Mouse (Mus musculus) frontal cortex, postnatal 25 days (tissue): Measurements from ENCODE around the gene Pisd.
"Not testable (repeated sequence)": the region's sequence is repeated elsewhere in the genome, so short reads cannot be mapped to it uniquely, and the experiment has no call there.

Experiments
- DNase-seq, 2 experiments: peaks; one replicate each; pipeline ENCODE4 v3.0.0; 2022; ENCODE audit warnings: low spot score in 2 of 2

Pisd gene

DNA sequence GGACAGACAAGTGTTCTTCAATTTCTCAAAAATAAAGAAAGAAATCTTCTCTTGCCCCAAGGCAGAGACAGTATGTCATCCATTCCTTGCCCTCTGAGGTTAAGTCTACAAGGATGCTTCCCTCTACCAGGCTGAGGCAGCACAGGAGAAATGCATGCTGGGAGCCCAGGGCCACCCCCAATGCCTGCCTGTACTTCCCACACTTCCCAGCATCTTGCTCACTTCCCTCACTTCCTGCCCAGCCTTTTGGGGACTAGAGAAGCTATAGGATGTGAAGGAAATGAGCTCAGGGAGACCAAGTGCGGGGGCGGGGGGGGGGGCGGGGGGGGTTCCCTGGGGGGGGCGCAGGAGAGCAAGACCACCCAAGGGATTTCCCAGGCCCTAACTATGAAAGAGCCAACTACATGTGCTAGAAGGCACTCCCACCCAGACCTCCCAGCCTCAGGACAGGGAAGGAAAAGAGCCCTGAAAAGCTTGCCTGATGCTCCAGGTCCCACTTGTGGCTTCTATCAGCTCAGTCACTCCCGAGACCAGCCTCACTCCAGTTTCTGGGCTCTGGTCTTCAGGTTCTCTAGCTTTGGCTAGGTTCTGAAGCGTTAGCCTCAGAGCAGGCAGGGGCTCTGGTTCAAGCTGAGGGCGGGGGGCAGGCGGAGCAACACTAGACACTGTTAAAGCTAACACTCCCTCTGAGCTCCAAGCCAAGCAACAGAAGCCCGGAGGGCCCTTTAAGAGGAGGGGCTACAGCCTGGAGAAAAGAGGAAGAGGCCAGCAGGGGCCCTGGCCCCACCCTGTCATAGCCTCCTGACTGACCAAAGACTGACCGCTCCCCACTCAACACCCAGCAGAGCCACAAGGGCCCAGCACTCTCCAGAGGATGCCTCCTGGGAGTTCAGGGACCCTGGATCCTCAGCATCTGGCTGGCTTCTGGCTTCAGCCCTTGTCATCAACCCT, 39.5 kb downstream of the Pisd start:
- DNase-seq = peak; percentile 34 to 48

- peak; percentile 67 to 73 for DNase-seq
Measured at GRCm38 (mm10) chr5:32742149-32742548, 43.3 kb downstream of the Pisd start.

DNA sequence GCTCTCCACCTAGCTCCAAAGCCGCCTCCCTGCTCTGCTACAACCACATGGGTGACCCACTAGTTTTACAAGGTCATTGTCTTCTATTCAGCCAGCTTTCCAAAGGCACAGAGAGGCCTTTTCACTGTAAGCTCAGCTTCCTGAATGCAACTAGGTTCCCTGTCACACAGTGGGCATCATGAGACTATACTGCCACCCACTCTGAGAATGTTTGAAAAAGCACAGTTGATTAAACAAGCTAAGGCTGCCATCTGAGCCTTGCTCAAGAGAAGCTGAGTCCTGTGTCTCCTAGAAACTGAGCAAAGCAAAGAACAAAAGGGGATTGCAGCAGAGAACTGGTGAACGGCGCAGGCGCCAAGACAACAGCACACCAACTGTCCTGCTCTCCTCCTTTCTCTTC, 44.1 kb downstream of the Pisd start:
- DNase-seq = peak; percentile 25 to 38

DNA sequence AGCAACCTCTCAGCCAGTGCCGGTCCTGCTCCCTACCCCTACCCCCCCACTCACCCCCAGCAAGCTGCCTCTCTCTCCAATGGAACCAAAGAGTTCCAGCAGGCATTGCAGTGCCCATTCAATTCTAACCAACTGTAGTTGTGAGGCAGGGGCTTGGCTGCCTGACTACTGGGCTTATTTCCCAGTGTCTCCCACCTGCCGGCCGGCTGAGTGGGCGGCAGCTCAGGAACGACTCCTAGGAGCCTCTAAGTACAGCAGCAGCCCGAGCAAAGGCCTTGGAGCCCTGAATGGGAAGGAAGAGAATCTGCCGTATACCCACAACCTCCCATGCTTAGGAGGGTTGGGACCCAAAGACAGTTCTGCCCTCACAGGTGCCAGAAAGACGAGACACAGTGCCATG, 44.6 kb downstream of the Pisd start:
- DNase-seq = not testable (repeated sequence)

- no peak for DNase-seq
Measured at GRCm38 (mm10) chr5:32740138-32740537, 45.3 kb downstream of the Pisd start.

DNA sequence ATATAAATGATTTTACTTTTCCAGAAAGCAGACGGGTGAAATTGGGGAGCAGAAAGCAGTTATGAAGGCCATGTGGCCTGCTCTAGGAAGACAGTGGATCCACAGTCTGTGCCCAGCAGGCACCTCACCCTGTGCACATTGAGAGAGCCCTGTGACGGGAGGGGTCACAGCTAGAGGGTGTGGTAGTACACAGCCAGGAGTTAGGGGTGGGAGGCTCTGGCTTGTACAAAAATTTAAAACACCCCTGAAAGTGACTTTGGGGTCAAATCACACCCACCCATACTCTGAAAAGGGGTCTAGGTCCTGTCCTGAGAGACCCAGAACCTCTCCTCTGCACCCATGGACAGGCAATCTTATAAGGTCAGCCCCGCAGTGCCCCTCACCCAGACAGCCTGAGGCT, 48.7 kb downstream of the Pisd start:
- not testable (repeated sequence) for DNase-seq

GRCm38 (mm10) chr5:32735779-32736178, 49.7 kb downstream of the Pisd start:
- DNase-seq = no peak

DNA sequence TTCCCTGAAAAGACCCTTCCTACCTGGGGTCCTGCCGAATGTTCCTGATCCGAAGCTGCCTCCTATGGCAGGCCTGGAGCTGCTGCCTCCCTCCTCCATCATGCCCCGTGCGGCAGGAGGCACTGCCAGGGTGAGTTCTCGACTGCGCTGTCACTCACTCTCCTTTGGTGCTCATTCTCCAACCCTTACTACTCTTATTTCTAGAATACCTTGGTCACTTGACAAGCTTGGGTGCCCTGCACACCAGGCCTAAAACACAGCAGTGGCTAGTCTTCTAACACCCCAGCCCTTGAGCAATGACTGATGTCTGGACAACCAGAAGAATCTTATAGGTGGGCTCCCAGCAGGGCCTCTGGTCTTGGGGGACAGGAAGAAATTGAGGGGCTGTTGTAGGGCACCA, 51.6 kb downstream of the Pisd start:
- DNase-seq = not testable (repeated sequence)

- DNase-seq = peak in 1 of 2 experiments; percentile 2
Measured at GRCm38 (mm10) chr5:32728851-32729250, 56.6 kb downstream of the Pisd start.

DNA sequence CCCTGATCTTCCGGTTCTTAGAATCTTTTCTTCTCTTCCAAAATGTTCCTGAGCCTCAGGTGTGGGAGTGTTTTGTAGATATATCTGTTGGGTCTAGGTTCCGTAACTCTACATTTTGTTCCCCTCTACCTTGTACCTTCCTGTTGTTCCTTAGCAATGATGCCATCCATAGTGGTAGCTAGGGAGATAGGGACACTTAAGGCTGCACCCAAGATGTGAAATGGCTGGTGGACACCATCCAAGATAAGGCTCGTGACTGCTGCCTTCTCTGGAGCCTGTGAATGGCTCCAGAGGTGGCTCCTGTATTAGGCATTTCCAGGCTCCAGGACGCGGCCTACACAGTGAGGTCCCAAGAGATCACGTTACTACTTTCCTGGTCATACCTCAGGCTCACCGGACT, 57.1 kb downstream of the Pisd start:
- no peak for DNase-seq

GRCm38 (mm10) chr5:32725397-32725796, 60.0 kb downstream of the Pisd start:
- not testable (repeated sequence) for DNase-seq

- DNase-seq = no peak
Measured at GRCm38 (mm10) chr5:32723981-32724380, 61.5 kb downstream of the Pisd start.

DNA sequence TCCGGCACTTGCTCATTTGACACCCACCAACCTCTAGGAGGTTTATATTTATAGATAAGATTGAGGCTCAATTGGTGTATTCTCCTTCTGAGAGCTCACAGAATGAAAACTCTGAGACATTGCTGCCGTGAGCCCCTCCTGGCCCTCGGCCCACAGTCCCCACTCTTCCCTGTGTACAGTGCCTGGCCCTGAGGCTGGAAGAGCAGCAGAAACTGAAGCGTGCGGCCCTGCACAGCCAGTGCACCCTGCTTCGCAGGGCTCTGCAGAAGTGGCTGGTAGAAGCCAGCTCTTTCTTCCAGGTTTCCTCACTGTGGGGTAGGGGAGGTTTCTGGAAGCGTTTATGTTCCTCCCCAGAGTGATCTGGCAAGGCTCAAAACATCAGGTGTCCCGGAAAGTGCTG, 62.7 kb downstream of the Pisd start:
- not testable (repeated sequence) for DNase-seq

GRCm38 (mm10) chr5:32722263-32722662, 63.2 kb downstream of the Pisd start:
- no peak for DNase-seq

GRCm38 (mm10) chr5:32721316-32721715, 64.1 kb downstream of the Pisd start:
- DNase-seq = peak in 1 of 2 experiments; percentile 2

- DNase-seq = no peak
Measured at GRCm38 (mm10) chr5:32720416-32720815, 65.0 kb downstream of the Pisd start.

- no peak for DNase-seq
Measured at GRCm38 (mm10) chr5:32718916-32719315, 66.5 kb downstream of the Pisd start.

GRCm38 (mm10) chr5:32717726-32718125, 67.7 kb downstream of the Pisd start:
- DNase-seq = no peak

- peak; percentile 73 to 83 for DNase-seq
Measured at GRCm38 (mm10) chr5:32713703-32714467, 71.6 kb downstream of the Pisd start.

- DNase-seq = no peak
Measured at GRCm38 (mm10) chr5:32713042-32713702, 72.3 kb downstream of the Pisd start.

GRCm38 (mm10) chr5:32712221-32713041, 73.0 kb downstream of the Pisd start:
- DNase-seq = no peak
